ENCODE assay signal across 8 mouse cellular contexts in the genomic region with DNA sequence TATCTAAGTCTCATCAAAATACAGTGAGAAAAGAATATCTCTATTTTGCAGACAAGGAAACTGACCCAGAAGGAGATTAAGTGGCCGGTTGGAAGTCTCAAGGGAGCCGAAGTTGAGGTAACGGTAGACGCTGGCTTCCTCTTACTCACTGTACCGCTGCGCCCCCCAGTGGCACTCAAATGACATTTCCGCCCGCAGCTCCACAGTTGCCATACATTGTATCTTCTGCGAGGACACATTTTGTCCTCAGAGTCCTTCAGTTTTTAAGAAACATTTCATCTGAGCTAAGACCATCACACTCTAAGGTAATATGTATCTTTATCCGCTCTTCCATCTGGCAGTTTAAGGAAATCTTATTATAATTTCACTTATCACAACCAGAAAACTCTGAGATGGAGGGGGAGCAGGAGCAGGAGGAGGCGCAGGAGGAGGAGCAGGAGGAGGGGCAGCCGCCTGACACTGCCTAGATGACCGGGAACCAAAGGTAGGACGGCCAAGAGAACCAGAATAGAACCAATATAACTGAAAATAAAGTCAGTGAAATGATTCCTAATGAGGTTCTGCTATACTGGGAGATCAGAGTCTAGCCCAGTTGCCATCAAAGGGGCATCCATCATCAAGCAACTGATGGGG. TPM values are rescaled to one million over a fixed set of nuclear protein-coding genes. Genes with fewer than 3 reads are reported as not detected.
DNase-seq lines count a peak whose midpoint lies in the region; ATAC-seq and TF ChIP-seq lines count a peak whose summit lies in the region.

No protein-coding gene starts in this region.

- H3K4me3 ChIP-seq in ES-Bruce4 (ENCODE audit: low read depth, low read length), result no peak overlapping the region
- H3K4me3 ChIP-seq in heart, embryonic 16.5 days (ENCODE audit: low read length), result no peak overlapping the region

- 8% methylated on average over 14 of the region's 14 CpGs for WGBS in heart, embryonic 16.5 days
- WGBS in large intestine, adult 2 months, result 7% methylated on average over 14 of the region's 14 CpGs

- peak; percentile 72; the same call in 1 of the 2 replicates for ATAC-seq in erythroid progenitor cell, adult 5-6 weeks (replicated peaks; ENCODE audit: low FRiP score, poor library complexity, severe bottlenecking)
- peak; percentile 58; the same call in 1 of the 2 replicates for ATAC-seq in heart, embryonic 16.5 days (replicated peaks; ENCODE audit: extremely low read depth, insufficient read depth, low FRiP score)

- H3K4me2 ChIP-seq in heart, embryonic 16.5 days (ENCODE audit: low read depth, low read length), result peak overlapping the region; percentile 43; the same call in 1 of the 2 replicates

- peak; percentile 45 for DNase-seq in brain, embryonic 18.5 days (ENCODE audit: low read depth, low spot score)
- peak; percentile 47 for DNase-seq in large intestine, adult 2 months (ENCODE audit: low read depth, low spot score)
- peak; percentile 68 to 69 for DNase-seq in lung, adult 18-20 months
- DNase-seq in ovary, adult 18-20 months (ENCODE audit: low spot score), result peak; percentile 38
- peak; percentile 53 to 84 for DNase-seq in thymus, postnatal 10 days (ENCODE audit: low spot score in 2 of 2)

- no peaks in the 10 kb centered on the region for H3K4me1 ChIP-seq in ES-Bruce4 (ENCODE audit: control insufficient read depth, insufficient read depth, low read length)
- H3K4me1 ChIP-seq in heart, embryonic 16.5 days (ENCODE audit: control insufficient read depth, insufficient read depth, low read length), result peaks cover 8% of the 10 kb centered on the region

- H3K9ac ChIP-seq in ES-Bruce4 (ENCODE audit: low read depth, poor library complexity, severe bottlenecking), result no peak overlapping the region
- H3K9ac ChIP-seq in heart, embryonic 16.5 days (ENCODE audit: low read length), result no peak overlapping the region; the same call in 1 of the 2 replicates

- no peaks in the 10 kb centered on the region for H3K36me3 ChIP-seq in ES-Bruce4 (ENCODE audit: control insufficient read depth, insufficient read depth, low read length, poor library complexity, severe bottlenecking)
- no peaks in the 10 kb centered on the region for H3K36me3 ChIP-seq in heart, embryonic 16.5 days (ENCODE audit: control insufficient read depth, insufficient read depth)

- TF ChIP-seq POLR2A in ES-Bruce4 (IDR thresholded peaks at IDR 0.05; ENCODE audit: insufficient read depth, low read length), result no peak

- no peak overlapping the region for H3K27ac ChIP-seq in ES-Bruce4 (ENCODE audit: insufficient read depth, low read length)
- no peak overlapping the region for H3K27ac ChIP-seq in heart, embryonic 16.5 days (ENCODE audit: low read length)

- no peak for TF ChIP-seq EP300 in ES-Bruce4 (IDR thresholded peaks at IDR 0.05; ENCODE audit: insufficient read depth, low read depth, low read length)

- TF ChIP-seq CTCF in ES-Bruce4 (IDR thresholded peaks at IDR 0.05; ENCODE audit: low read depth, low read length), result peak; percentile 89

- no peaks in the 10 kb centered on the region for H3K27me3 ChIP-seq in ES-Bruce4 (ENCODE audit: control insufficient read depth, insufficient read depth, low read length, poor library complexity, severe bottlenecking)
- no peaks in the 10 kb centered on the region; the same call in 1 of the 2 replicates for H3K27me3 ChIP-seq in heart, embryonic 16.5 days (ENCODE audit: control insufficient read depth, insufficient read depth, low read length)

- H3K9me3 ChIP-seq in ES-Bruce4 (replicated peaks; ENCODE audit: control insufficient read depth, insufficient read depth, low read length, poor library complexity, severe bottlenecking), result no peaks in the 10 kb centered on the region
- H3K9me3 ChIP-seq in heart, embryonic 16.5 days (replicated peaks; ENCODE audit: control insufficient read depth, low read length), result no peaks in the 10 kb centered on the region

RNA-seq across cellular contexts. Expression of gene Dcp1a, which starts 19.3 kb away (rescaled TPM):
- polyA plus RNA-seq in ES-Bruce4 (2011; ENCODE audit: insufficient read depth, insufficient read length, low read depth, missing spikeins), result 52.2 and 54.6 TPM in 2 replicates
- total RNA-seq in erythroid progenitor cell, adult 5-6 weeks (2015; ENCODE audit: low replicate concordance), result 10.8 and 25.2 TPM in 2 replicates
- total RNA-seq in erythroid progenitor cell, adult 5-6 weeks (2017; ENCODE audit: low replicate concordance), result 17.5 and 24.3 TPM in 2 replicates
- polyA plus RNA-seq in heart, embryonic 16.5 days (2015; fragmentation: Nextera tagmentation; extraction: Ambion mirVana), result 16.8 and 20.1 TPM in 2 replicates
- polyA plus RNA-seq in large intestine, adult 2 months (2012; rRNA removed), result 22.5 and 30.6 TPM in 2 replicates

RNA-seq across cellular contexts. Expression of gene Cacna1d, which starts 31.2 kb away (rescaled TPM):
- polyA plus RNA-seq in ES-Bruce4 (2011; ENCODE audit: insufficient read depth, insufficient read length, low read depth, missing spikeins), result 0.18 and 0.24 TPM in 2 replicates
- 2.1 TPM in 1 of 2 replicates, not detected in the other for total RNA-seq in erythroid progenitor cell, adult 5-6 weeks (2015; ENCODE audit: low replicate concordance)
- total RNA-seq in erythroid progenitor cell, adult 5-6 weeks (2017; ENCODE audit: low replicate concordance), result 0.13 TPM in 1 of 2 replicates, not detected in the other
- polyA plus RNA-seq in heart, embryonic 16.5 days (2015; fragmentation: Nextera tagmentation; extraction: Ambion mirVana), result 4.9 and 5.5 TPM in 2 replicates
- 1.8 and 3.0 TPM in 2 replicates for polyA plus RNA-seq in large intestine, adult 2 months (2012; rRNA removed)
